Mouse (Mus musculus): ENCODE measurements around the gene Nenf.
A peak's percentile ranks its signal among the peaks of the same experiment; 100 is the strongest.

The Nenf gene

GRCm38 (mm10) chr1:191316818-191317217, 1.2 kb downstream of the Nenf start:
- no peak for DNase-seq

GRCm38 (mm10) chr1:191313926-191314325, 4.1 kb downstream of the Nenf start:
- DNase-seq, result no peak

GRCm38 (mm10) chr1:191313158-191313557, 4.8 kb downstream of the Nenf start:
- DNase-seq, result no peak

GRCm38 (mm10) chr1:191312513-191312941, 5.5 kb downstream of the Nenf start:
- DNase-seq, result peak; percentile 85

- DNase-seq, result no peak
These were observed 6.6 kb downstream of the Nenf start for GRCm38 (mm10) chr1:191311296-191311898.

- no peak for DNase-seq
These were observed 10.1 kb downstream of the Nenf start for GRCm38 (mm10) chr1:191307766-191308455.

- DNase-seq, result no peak
These were observed 11.7 kb downstream of the Nenf start for GRCm38 (mm10) chr1:191306316-191306715.

GRCm38 (mm10) chr1:191305610-191306009, 12.4 kb downstream of the Nenf start:
- no peak for DNase-seq

GRCm38 (mm10) chr1:191304216-191304615, 13.8 kb downstream of the Nenf start:
- DNase-seq, result no peak

- no peak for DNase-seq
These were observed 14.3 kb downstream of the Nenf start for GRCm38 (mm10) chr1:191303736-191304135.

- no peak for DNase-seq
These were observed 16.1 kb downstream of the Nenf start for GRCm38 (mm10) chr1:191301903-191302302.

- peak; percentile 40 for DNase-seq
These were observed 18.6 kb downstream of the Nenf start for GRCm38 (mm10) chr1:191299215-191299942.

- no peak for DNase-seq
These were observed 19.7 kb downstream of the Nenf start for GRCm38 (mm10) chr1:191298304-191298703.

- DNase-seq, result no peak
These were observed 21.5 kb downstream of the Nenf start for GRCm38 (mm10) chr1:191296445-191296844.

GRCm38 (mm10) chr1:191295784-191296183, 22.2 kb downstream of the Nenf start:
- DNase-seq, result no peak

- no peak for DNase-seq
These were observed 23.8 kb downstream of the Nenf start for GRCm38 (mm10) chr1:191293996-191294795.

GRCm38 (mm10) chr1:191293051-191293450, 24.9 kb downstream of the Nenf start:
- no peak for DNase-seq

GRCm38 (mm10) chr1:191292348-191292747, 25.6 kb downstream of the Nenf start:
- no peak for DNase-seq

GRCm38 (mm10) chr1:191288762-191289161, 29.2 kb downstream of the Nenf start:
- peak; percentile 56 for DNase-seq

- DNase-seq, result no peak
These were observed 33.5 kb downstream of the Nenf start for GRCm38 (mm10) chr1:191284502-191284901.

GRCm38 (mm10) chr1:191283110-191284040, 34.6 kb downstream of the Nenf start:
- no peak for DNase-seq

GRCm38 (mm10) chr1:191282319-191282718, 35.7 kb downstream of the Nenf start:
- no peak for DNase-seq

Data from thymus, postnatal 25 days (tissue).